Comparison of ENCODE assay signal across 9 mouse cellular contexts in genomic region chr14:103512802-103513472, GRCm38 (mm10). TPM values are rescaled to one million over a fixed set of nuclear protein-coding genes. Genes with fewer than 3 reads are reported as not detected.
DNase-seq lines count a peak whose midpoint lies in the region; ATAC-seq and TF ChIP-seq lines count a peak whose summit lies in the region.
"Had no signal": no experiment of that assay in that cellular context is flagged by ENCODE, and none has a peak within 500 bp of the region (broad histone marks: within the 10 kb centered on the region; RNA-seq: fewer than 3 reads in every experiment).

Scel (plus strand) TSS chr14:103513342.

- H3K27me3 ChIP-seq in intestine, embryonic 15.5 days (replicated peaks), result no peaks in the 10 kb centered on the region
- no peaks in the 10 kb centered on the region for H3K27me3 ChIP-seq in lung, embryonic 16.5 days (ENCODE audit: control insufficient read depth, insufficient read depth, low read depth, low read length)
- no peaks in the 10 kb centered on the region for H3K27me3 ChIP-seq in stomach, embryonic 16.5 days (ENCODE audit: control insufficient read depth, insufficient read depth, low read length)

- H3K9ac ChIP-seq in intestine, embryonic 15.5 days, result no peak within 1 kb of the TSS
- H3K9ac ChIP-seq in lung, embryonic 16.5 days (ENCODE audit: low read length), result no peak within 1 kb of the TSS
- no peak within 1 kb of the TSS for H3K9ac ChIP-seq in stomach, embryonic 16.5 days (ENCODE audit: low read length)

- H3K27ac ChIP-seq in cortical plate, adult 2 months (ENCODE audit: insufficient read depth, low read length), result no peak within 1 kb of the TSS
- no peak within 1 kb of the TSS for H3K27ac ChIP-seq in intestine, embryonic 15.5 days
- no peak within 1 kb of the TSS for H3K27ac ChIP-seq in lung, embryonic 16.5 days (ENCODE audit: low read length)
- peak within 1 kb of the TSS; percentile 45; the same call in 1 of the 2 replicates for H3K27ac ChIP-seq in stomach, embryonic 16.5 days (ENCODE audit: low read length)

- 17% methylated on average over 14 of the region's 14 CpGs for WGBS in intestine, embryonic 15.5 days
- WGBS in lung, embryonic 16.5 days, result 11% methylated on average over 14 of the region's 14 CpGs
- WGBS in stomach, embryonic 16.5 days, result 19% methylated on average over 14 of the region's 14 CpGs

- DNase-seq in layer of hippocampus, adult 9-11 months, result peak; percentile 15
- no peak for DNase-seq in layer of hippocampus, adult 11-12 months (ENCODE audit: low spot score)
- DNase-seq in cerebellum, adult 18-20 months, result no peak

- TF ChIP-seq CTCF in cortical plate, adult 2 months (IDR thresholded peaks at IDR 0.05; ENCODE audit: extremely low read depth, insufficient read depth, low read length), result no peak

- H3K36me3 ChIP-seq in intestine, embryonic 15.5 days, result no peaks in the 10 kb centered on the region
- no peaks in the 10 kb centered on the region for H3K36me3 ChIP-seq in lung, embryonic 16.5 days (ENCODE audit: control insufficient read depth, insufficient read depth, low read length)
- H3K36me3 ChIP-seq in stomach, embryonic 16.5 days (ENCODE audit: control insufficient read depth, insufficient read depth, low read length), result no peaks in the 10 kb centered on the region

- H3K4me3 ChIP-seq in cortical plate, adult 2 months (ENCODE audit: insufficient read depth, low read length), result peak within 1 kb of the TSS; percentile 22; the same call in 1 of the 2 replicates
- 0 out of 2 replicates have a peak within 1 kb of the TSS, but pooled peaks have one; percentile 4 for H3K4me3 ChIP-seq in intestine, embryonic 15.5 days (replicated peaks)
- peak within 1 kb of the TSS; percentile 14; the same call in 1 of the 2 replicates for H3K4me3 ChIP-seq in lung, embryonic 16.5 days (ENCODE audit: low read length)
- H3K4me3 ChIP-seq in stomach, embryonic 16.5 days (replicated peaks; ENCODE audit: low read length), result peak within 1 kb of the TSS; percentile 19

- peak; percentile 99 for ATAC-seq in intestine, embryonic 15.5 days
- ATAC-seq in lung, embryonic 16.5 days (ENCODE audit: low read depth), result peak; percentile 85
- ATAC-seq in stomach, embryonic 16.5 days (ENCODE audit: insufficient read depth, low FRiP score), result peak; percentile 93
- no peak; the same call in 1 of the 2 replicates for ATAC-seq in megakaryocyte-erythroid progenitor cell, adult 5-6 weeks (replicated peaks; ENCODE audit: low FRiP score, low TSS enrichment, poor library complexity, severe bottlenecking)

- TF ChIP-seq POLR2A in cortical plate, adult 2 months (IDR thresholded peaks at IDR 0.05; ENCODE audit: extremely low read depth, insufficient read depth, low read length), result no peak

- H3K9me3 ChIP-seq in intestine, embryonic 15.5 days, result no peaks in the 10 kb centered on the region
- H3K9me3 ChIP-seq in lung, embryonic 16.5 days (ENCODE audit: control insufficient read depth, low read length), result no peaks in the 10 kb centered on the region
- H3K9me3 ChIP-seq in stomach, embryonic 16.5 days (replicated peaks; ENCODE audit: control insufficient read depth, low read length), result no peaks in the 10 kb centered on the region

- H3K4me2 ChIP-seq in intestine, embryonic 15.5 days (replicated peaks), result peak within 1 kb of the TSS; percentile 48
- H3K4me2 ChIP-seq in lung, embryonic 16.5 days (ENCODE audit: low read depth, low read length), result peak within 1 kb of the TSS; percentile 47
- peak within 1 kb of the TSS; percentile 36 for H3K4me2 ChIP-seq in stomach, embryonic 16.5 days (ENCODE audit: low read depth, low read length)

- H3K4me1 ChIP-seq in cortical plate, adult 2 months (ENCODE audit: control insufficient read depth, insufficient read depth, low read length), result no peaks in the 10 kb centered on the region
- H3K4me1 ChIP-seq in intestine, embryonic 15.5 days (replicated peaks), result no peaks in the 10 kb centered on the region
- H3K4me1 ChIP-seq in lung, embryonic 16.5 days (replicated peaks; ENCODE audit: control insufficient read depth, insufficient read depth, low read length), result 0 out of 2 replicates have a peak, but pooled peaks cover 2% of the 10 kb centered on the region
- H3K4me1 ChIP-seq in stomach, embryonic 16.5 days (ENCODE audit: control insufficient read depth, insufficient read depth, low read length), result no peaks in the 10 kb centered on the region

RNA-seq across cellular contexts. Expression of gene Scel, which starts in this region (rescaled TPM):
- 1.8 and 2.0 TPM in 2 replicates for polyA plus RNA-seq in cortical plate, adult 2 months (2012; rRNA removed)
- polyA plus RNA-seq in intestine, embryonic 15.5 days (2015; fragmentation: Nextera tagmentation; extraction: Ambion mirVana), result 0.75 and 0.76 TPM in 2 replicates
- 1.3 and 1.7 TPM in 2 replicates for polyA plus RNA-seq in lung, embryonic 16.5 days (2015; fragmentation: Nextera tagmentation; extraction: Ambion mirVana)
- 31.9 and 49.3 TPM in 2 replicates for polyA plus RNA-seq in stomach, embryonic 16.5 days (2015; fragmentation: Nextera tagmentation; extraction: Ambion mirVana)
- not detected in 2 replicates for total RNA-seq in megakaryocyte-erythroid progenitor cell, adult 5-6 weeks (2014; fragmentation: Nextera tagmentation)
- not detected in 2 replicates for total RNA-seq in megakaryocyte-erythroid progenitor cell, adult 5-6 weeks (2017)
- polyA plus RNA-seq: testis, adult 2 months had no signal

Comparison
In these comparisons a context has a peak if more than half of its experiments do, and no peak if none do; other contexts are left out.
1. RNA of gene Scel (polyA plus RNA-seq): 31.9 to 49.3 TPM in stomach, embryonic 16.5 days; 1.8 to 2.0 TPM in cortical plate, adult 2 months, 1.3 to 1.7 TPM in lung, embryonic 16.5 days and 0.75 to 0.76 TPM in intestine, embryonic 15.5 days; every median in the first group is over 10 times any median in the second.
2. Peak in ATAC-seq, H3K4me3 ChIP-seq and H3K4me2 ChIP-seq in intestine, embryonic 15.5 days; RNA of the gene not detected or under 1 TPM.
3. Peak in every context shown above with its lines, with median percentiles within 50 percentile points of each other: H3K4me3 ChIP-seq and H3K4me2 ChIP-seq.